8 mouse cellular contexts compared by ENCODE assay signal in genomic region chr1:138044196-138044945, GRCm38 (mm10).
DNase-seq lines count a peak whose midpoint lies in the region; ATAC-seq and TF ChIP-seq lines count a peak whose summit lies in the region.

No protein-coding gene starts in this region.

- no peak overlapping the region for H3K27ac ChIP-seq in forebrain, embryonic 13.5 days
- no peak overlapping the region for H3K27ac ChIP-seq in liver, postnatal 0 days (ENCODE audit: low read depth)
- no peak overlapping the region for H3K27ac ChIP-seq in neural tube, embryonic 14.5 days (ENCODE audit: low read depth, low read length)

- H3K4me1 ChIP-seq in E14TG2a.4 (replicated peaks; ENCODE audit: low read depth, low read length), result no peaks in the 10 kb centered on the region
- 0 out of 2 replicates have a peak, but pooled peaks cover 5% of the 10 kb centered on the region for H3K4me1 ChIP-seq in forebrain, embryonic 13.5 days
- H3K4me1 ChIP-seq in liver, postnatal 0 days (ENCODE audit: insufficient read depth), result no peaks in the 10 kb centered on the region
- H3K4me1 ChIP-seq in neural tube, embryonic 14.5 days (ENCODE audit: control insufficient read depth, insufficient read depth, low read length), result no peaks in the 10 kb centered on the region

- WGBS in forebrain, embryonic 13.5 days, result 38% methylated on average over 10 of the region's 10 CpGs
- WGBS in liver, postnatal 0 days (ENCODE audit: insufficient replicate concordance), result 28% methylated on average over 10 of the region's 10 CpGs
- whole genome bisulfite sequencing in neural tube, embryonic 14.5 days, result 35% methylated on average over 10 of the region's 10 CpGs

- TF ChIP-seq EP300 in liver, postnatal 0 days (IDR thresholded peaks at IDR 0.05; ENCODE audit: low read depth), result no peak

- DNase-seq in c-Kit-negative CD71-positive TER-119-positive erythroid progenitor cells, embryonic 14.5 days (ENCODE audit: low read depth, low spot score), result peak; percentile 8
- DNase-seq in heart, postnatal 10 days, result peak; percentile 86 to 92
- peak; percentile 72 to 91 for DNase-seq in kidney, postnatal 25 days
- peak; percentile 75 for DNase-seq in liver, postnatal 0 days
- DNase-seq in testis, postnatal 10 days (ENCODE audit: low spot score), result peak; percentile 87

- H3K36me3 ChIP-seq in E14TG2a.4 (ENCODE audit: insufficient read depth, low read length), result no peaks in the 10 kb centered on the region
- no peaks in the 10 kb centered on the region for H3K36me3 ChIP-seq in forebrain, embryonic 13.5 days (ENCODE audit: poor library complexity, severe bottlenecking)
- no peaks in the 10 kb centered on the region for H3K36me3 ChIP-seq in liver, postnatal 0 days (replicated peaks; ENCODE audit: insufficient read depth, low read length)
- H3K36me3 ChIP-seq in neural tube, embryonic 14.5 days (ENCODE audit: control insufficient read depth, insufficient read depth, low read length), result no peaks in the 10 kb centered on the region

- no peaks in the 10 kb centered on the region for H3K27me3 ChIP-seq in E14TG2a.4 (ENCODE audit: insufficient read depth, low read length)
- H3K27me3 ChIP-seq in forebrain, embryonic 13.5 days, result no peaks in the 10 kb centered on the region
- H3K27me3 ChIP-seq in liver, postnatal 0 days (ENCODE audit: insufficient read depth, low read length), result no peaks in the 10 kb centered on the region
- H3K27me3 ChIP-seq in neural tube, embryonic 14.5 days (ENCODE audit: control insufficient read depth, insufficient read depth, low read length), result no peaks in the 10 kb centered on the region

- no peak overlapping the region for H3K4me3 ChIP-seq in E14TG2a.4 (replicated peaks; ENCODE audit: low read length)
- no peak overlapping the region for H3K4me3 ChIP-seq in forebrain, embryonic 13.5 days
- no peak overlapping the region for H3K4me3 ChIP-seq in liver, postnatal 0 days (ENCODE audit: low read depth, low read length)
- H3K4me3 ChIP-seq in neural tube, embryonic 14.5 days (ENCODE audit: low read depth, low read length), result no peak overlapping the region

- TF ChIP-seq CTCF in E14TG2a.4 (conservative IDR thresholded peaks at IDR 0.05; ENCODE audit: low read length), result peak; percentile 75
- TF ChIP-seq CTCF in liver, postnatal 0 days (IDR thresholded peaks at IDR 0.05; ENCODE audit: low read depth), result peak; percentile 83

- ATAC-seq in forebrain, embryonic 13.5 days, result peak; percentile 89
- no peak for ATAC-seq in liver, postnatal 0 days
- peak; percentile 80 for ATAC-seq in neural tube, embryonic 14.5 days (ENCODE audit: low read depth)

- intact Hi-C loops in heart, postnatal 10 days (cut with DNase I), result loop anchor here (1.0 to 10.0 kb wide), 6 partner anchors 97 to 714 kb away; no protein-coding TSS in a partner anchor

- no peak overlapping the region for H3K9ac ChIP-seq in forebrain, embryonic 13.5 days
- H3K9ac ChIP-seq in liver, postnatal 0 days (replicated peaks), result no peak overlapping the region
- no peak overlapping the region for H3K9ac ChIP-seq in neural tube, embryonic 14.5 days (replicated peaks; ENCODE audit: low read depth, low read length)

- H3K9me3 ChIP-seq in E14TG2a.4 (ENCODE audit: low read length), result no peaks in the 10 kb centered on the region
- H3K9me3 ChIP-seq in forebrain, embryonic 13.5 days (replicated peaks), result no peaks in the 10 kb centered on the region
- no peaks in the 10 kb centered on the region for H3K9me3 ChIP-seq in liver, postnatal 0 days (ENCODE audit: low read length)
- no peaks in the 10 kb centered on the region for H3K9me3 ChIP-seq in neural tube, embryonic 14.5 days (ENCODE audit: control insufficient read depth, low read length)

- H3K4me2 ChIP-seq in forebrain, embryonic 13.5 days, result no peak overlapping the region
- H3K4me2 ChIP-seq in liver, postnatal 0 days (ENCODE audit: low read depth, low read length), result no peak overlapping the region
- H3K4me2 ChIP-seq in neural tube, embryonic 14.5 days (ENCODE audit: low read depth, low read length), result 0 out of 2 replicates have a peak overlapping the region, but pooled peaks have one; percentile 9

Comparison
In these comparisons a context has a peak if more than half of its experiments do, and no peak if none do; other contexts are left out.
1. DNase-seq: peak in every context shown above with its lines; median percentile 89 in heart, postnatal 10 days; 87 in testis, postnatal 10 days; 82 in kidney, postnatal 25 days; 75 in liver, postnatal 0 days; 8 in c-Kit-negative CD71-positive TER-119-positive erythroid progenitor cells, embryonic 14.5 days.